Mouse (Mus musculus): Measurements from ENCODE around the gene Gm43191. TPM values are rescaled to one million over a fixed set of nuclear protein-coding genes. Genes with fewer than 3 reads are reported as not detected.

The Gm43191 gene
- polyA plus RNA-seq (2015; fragmentation: Nextera tagmentation; extraction: Ambion mirVana), result not detected in 2 replicates

DNA sequence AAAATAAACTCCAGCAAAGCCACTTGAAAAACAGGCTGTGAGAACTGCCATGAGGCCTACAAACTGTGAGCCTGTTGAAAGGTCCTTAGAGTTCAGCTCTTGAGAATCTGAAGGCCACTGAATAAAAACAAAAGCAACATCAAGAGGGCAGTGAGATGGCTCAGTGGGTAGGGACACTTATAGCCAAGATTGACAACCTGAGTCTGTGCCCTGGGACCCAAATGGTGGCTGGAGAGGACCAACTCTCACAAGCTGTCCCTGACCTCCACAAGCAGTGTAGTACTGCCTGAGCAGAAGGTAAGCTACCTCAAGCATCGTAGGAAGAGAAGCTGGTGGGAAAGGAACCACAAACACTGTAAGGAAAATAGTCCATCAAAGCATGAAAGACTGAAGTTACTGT lies at the start of gene Gm43191:
Gene Gm43191 (minus strand): TSS at position 101 of the 400 bp plus-strand sequence.
- no peaks in the 10 kb centered on the region for H3K9me3 ChIP-seq (ENCODE audit: control insufficient read depth, low read length)
- 97% methylated on average over 1 of the region's 1 CpGs for WGBS
- peaks cover 4% of the 10 kb centered on the region; the same call in 1 of the 2 replicates for H3K36me3 ChIP-seq (ENCODE audit: control insufficient read depth, insufficient read depth, low read length)
- H3K4me1 ChIP-seq (ENCODE audit: control insufficient read depth, insufficient read depth, low read length), result no peaks in the 10 kb centered on the region
- no peak within 1 kb of the TSS for H3K27ac ChIP-seq (ENCODE audit: low read length)
- ATAC-seq, result no peak
- H3K4me2 ChIP-seq (ENCODE audit: low read depth, low read length), result no peak within 1 kb of the TSS
- no peak within 1 kb of the TSS for H3K4me3 ChIP-seq (ENCODE audit: low read length)
- H3K9ac ChIP-seq (ENCODE audit: low read depth, low read length), result no peak within 1 kb of the TSS
- H3K27me3 ChIP-seq (replicated peaks; ENCODE audit: control insufficient read depth, insufficient read depth, low read length), result no peaks in the 10 kb centered on the region

DNA sequence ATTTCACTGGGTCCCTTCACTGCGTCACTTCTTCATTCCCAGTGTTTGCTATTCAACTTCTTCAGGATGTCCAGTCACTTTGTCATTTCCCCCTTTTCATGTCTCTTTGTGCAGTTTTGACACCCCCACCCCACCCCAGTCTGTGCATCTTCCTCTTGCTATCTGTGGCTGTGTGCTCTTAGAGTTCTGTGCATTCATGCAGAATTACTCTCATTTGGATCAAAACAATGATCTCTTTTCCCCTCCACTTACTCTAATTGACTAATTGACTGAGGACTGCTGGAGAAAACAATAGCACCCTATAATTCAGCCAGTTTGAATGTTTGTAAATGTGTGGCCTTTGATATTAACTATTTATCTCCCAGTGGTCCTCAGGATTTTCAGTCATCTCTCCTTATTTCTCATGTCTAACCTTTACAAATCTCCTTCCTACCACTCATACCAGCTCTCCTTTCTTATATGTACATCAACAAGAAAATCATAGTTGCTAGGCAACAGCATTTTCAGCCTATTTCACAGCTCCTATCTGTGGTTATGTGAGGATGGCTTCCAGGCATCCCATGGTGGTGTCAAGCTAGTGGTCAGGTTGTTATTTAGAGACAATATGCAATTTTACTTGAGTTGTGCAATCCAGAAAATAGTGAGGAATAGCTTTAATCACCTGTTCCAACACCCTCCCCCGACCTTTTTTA lies 48.6 kb upstream of the Gm43191 start:
- WGBS, result 81% methylated on average over 2 of the region's 2 CpGs
- no peaks in the 10 kb centered on the region for H3K36me3 ChIP-seq (ENCODE audit: control insufficient read depth, insufficient read depth, low read length)
- H3K27ac ChIP-seq (ENCODE audit: low read length), result no peak overlapping the region
- no peaks in the 10 kb centered on the region for H3K9me3 ChIP-seq (ENCODE audit: control insufficient read depth, low read length)
- no peak overlapping the region for H3K4me3 ChIP-seq (ENCODE audit: low read length)
- H3K9ac ChIP-seq (ENCODE audit: low read depth, low read length), result no peak overlapping the region
- ATAC-seq, result no peak
- 0 out of 2 replicates have a peak, but pooled peaks cover 3% of the 10 kb centered on the region for H3K4me1 ChIP-seq (ENCODE audit: control insufficient read depth, insufficient read depth, low read length)
- H3K27me3 ChIP-seq (replicated peaks; ENCODE audit: control insufficient read depth, insufficient read depth, low read length), result no peaks in the 10 kb centered on the region
- H3K4me2 ChIP-seq (ENCODE audit: low read depth, low read length), result no peak overlapping the region

DNA sequence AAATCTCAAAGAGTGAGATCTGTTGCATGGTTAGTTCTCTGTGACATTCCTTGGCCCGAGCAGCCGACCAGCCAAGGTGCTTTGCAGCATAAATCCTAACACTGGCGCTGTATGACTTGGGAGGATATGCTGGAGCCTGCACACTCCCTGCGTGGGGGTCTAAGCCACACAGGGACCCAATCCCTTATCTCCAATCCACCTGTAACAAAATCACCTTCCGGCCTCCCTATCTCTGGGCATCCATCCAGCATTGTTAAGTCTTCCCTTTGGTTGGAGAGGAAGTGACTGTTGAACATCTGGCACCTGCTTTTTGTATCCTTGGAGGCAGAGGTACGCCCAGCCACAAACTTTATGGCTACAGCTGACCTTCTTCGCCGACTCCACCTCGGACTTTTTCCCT lies 45.7 kb upstream of the Gm43191 start:
- Histone ChIP-seq H3K27ac (ENCODE audit: low read length) (peak overlapping the region; percentile 11; the same call in 1 of the 2 replicates), H3K4me2 (ENCODE audit: low read depth, low read length) (no peak overlapping the region), H3K4me3 (ENCODE audit: low read length) (no peak overlapping the region), H3K9ac (ENCODE audit: low read depth, low read length) (no peak overlapping the region), H3K9me3 (ENCODE audit: control insufficient read depth, low read length) (no peaks in the 10 kb centered on the region), H3K4me1 (ENCODE audit: control insufficient read depth, insufficient read depth, low read length) (peaks cover 6% of the 10 kb centered on the region), H3K36me3 (ENCODE audit: control insufficient read depth, insufficient read depth, low read length) (no peaks in the 10 kb centered on the region), H3K27me3 (replicated peaks; ENCODE audit: control insufficient read depth, insufficient read depth, low read length) (no peaks in the 10 kb centered on the region)
- WGBS, result 34% methylated on average over 9 of the region's 9 CpGs
- ATAC-seq, result peak; percentile 81

- Histone ChIP-seq H3K4me2 (ENCODE audit: low read depth, low read length) (no peak overlapping the region), H3K4me3 (ENCODE audit: low read length) (no peak overlapping the region), H3K27ac (ENCODE audit: low read length) (no peak overlapping the region), H3K36me3 (ENCODE audit: control insufficient read depth, insufficient read depth, low read length) (no peaks in the 10 kb centered on the region), H3K4me1 (ENCODE audit: control insufficient read depth, insufficient read depth, low read length) (peaks cover 6% of the 10 kb centered on the region), H3K27me3 (replicated peaks; ENCODE audit: control insufficient read depth, insufficient read depth, low read length) (no peaks in the 10 kb centered on the region), H3K9ac (ENCODE audit: low read depth, low read length) (no peak overlapping the region), H3K9me3 (ENCODE audit: control insufficient read depth, low read length) (no peaks in the 10 kb centered on the region)
- WGBS, result 62% methylated on average over 10 of the region's 10 CpGs
- ATAC-seq, result peak; percentile 50; the same call in 1 of the 2 replicates
Measured at GRCm38 (mm10) chr3:116723496-116724481, 42.7 kb upstream of the Gm43191 start.

DNA sequence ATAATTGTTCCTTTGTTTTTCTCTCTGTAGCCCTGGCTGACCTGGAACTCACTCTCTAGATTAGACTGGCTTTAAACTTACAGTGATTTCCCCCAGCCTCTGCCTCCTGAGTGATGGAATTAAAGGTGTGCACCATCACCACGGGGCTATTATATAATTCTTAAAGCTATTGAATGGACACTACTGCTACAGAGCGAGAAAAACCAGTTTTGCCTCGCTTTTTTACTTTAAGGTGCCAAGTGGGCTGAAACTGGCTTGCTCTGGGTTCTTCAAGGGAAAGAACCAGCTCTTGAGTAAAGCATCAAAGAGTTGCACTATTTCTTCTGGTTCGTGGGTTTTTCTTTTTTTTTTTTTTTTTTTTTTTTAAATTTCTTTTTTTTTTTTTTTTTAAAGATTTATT lies 41.9 kb upstream of the Gm43191 start:
- WGBS, result 68% methylated on average over 4 of the region's 4 CpGs
- no peak for ATAC-seq

GRCm38 (mm10) chr3:116718951-116719350 lies 37.9 kb upstream of the Gm43191 start:
- Histone ChIP-seq H3K9me3 (ENCODE audit: control insufficient read depth, low read length) (no peaks in the 10 kb centered on the region), H3K27me3 (replicated peaks; ENCODE audit: control insufficient read depth, insufficient read depth, low read length) (no peaks in the 10 kb centered on the region), H3K27ac (ENCODE audit: low read length) (no peak overlapping the region), H3K4me1 (ENCODE audit: control insufficient read depth, insufficient read depth, low read length) (peaks cover 2% of the 10 kb centered on the region), H3K36me3 (ENCODE audit: control insufficient read depth, insufficient read depth, low read length) (no peaks in the 10 kb centered on the region), H3K4me2 (ENCODE audit: low read depth, low read length) (no peak overlapping the region), H3K9ac (ENCODE audit: low read depth, low read length) (no peak overlapping the region), H3K4me3 (ENCODE audit: low read length) (no peak overlapping the region)
- 63% methylated on average over 3 of the region's 3 CpGs for WGBS
- no peak for ATAC-seq

More for the DNA sequence above, 41.9 kb upstream of the Gm43191 start:
- Histone ChIP-seq H3K4me1 (ENCODE audit: control insufficient read depth, insufficient read depth, low read length) (peaks cover 6% of the 10 kb centered on the region), H3K9ac (ENCODE audit: low read depth, low read length) (no peak overlapping the region), H3K27me3 (replicated peaks; ENCODE audit: control insufficient read depth, insufficient read depth, low read length) (no peaks in the 10 kb centered on the region), H3K27ac (ENCODE audit: low read length) (no peak overlapping the region), H3K4me2 (ENCODE audit: low read depth, low read length) (no peak overlapping the region), H3K4me3 (ENCODE audit: low read length) (no peak overlapping the region), H3K9me3 (ENCODE audit: control insufficient read depth, low read length) (no peaks in the 10 kb centered on the region), H3K36me3 (ENCODE audit: control insufficient read depth, insufficient read depth, low read length) (no peaks in the 10 kb centered on the region)

DNA sequence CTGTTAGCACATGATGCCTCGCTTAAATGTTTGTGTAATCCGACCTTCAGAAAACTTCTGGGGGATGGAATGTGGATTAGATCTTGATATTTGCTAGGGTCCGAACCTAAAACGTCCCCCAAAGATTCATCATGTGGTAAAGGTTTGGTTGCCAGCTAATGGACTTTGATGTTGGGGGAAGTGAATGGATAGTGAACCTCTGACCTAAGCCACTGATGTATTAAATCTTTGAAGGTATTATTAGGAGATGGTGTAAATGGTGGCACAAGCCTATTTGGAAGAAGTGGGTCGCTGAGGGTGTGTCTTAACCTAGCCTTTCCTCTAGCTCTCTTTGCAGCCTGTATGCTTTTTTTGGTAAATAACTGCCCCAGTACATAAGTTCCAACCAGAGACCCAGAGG lies 32.0 kb upstream of the Gm43191 start:
- Histone ChIP-seq H3K4me2 (ENCODE audit: low read depth, low read length) (peak overlapping the region; percentile 84), H3K27me3 (replicated peaks; ENCODE audit: control insufficient read depth, insufficient read depth, low read length) (no peaks in the 10 kb centered on the region), H3K9ac (ENCODE audit: low read depth, low read length) (peak overlapping the region; percentile 97), H3K9me3 (ENCODE audit: control insufficient read depth, low read length) (no peaks in the 10 kb centered on the region), H3K4me1 (ENCODE audit: control insufficient read depth, insufficient read depth, low read length) (peaks cover 12% of the 10 kb centered on the region), H3K4me3 (ENCODE audit: low read length) (peak overlapping the region; percentile 95), H3K36me3 (ENCODE audit: control insufficient read depth, insufficient read depth, low read length) (no peaks in the 10 kb centered on the region), H3K27ac (ENCODE audit: low read length) (no peak overlapping the region)
- ATAC-seq, result no peak
- 32% methylated on average over 5 of the region's 5 CpGs for WGBS

GRCm38 (mm10) chr3:116712436-116712881 lies 31.4 kb upstream of the Gm43191 start, which contains the start of gene Slc35a3:
Gene Slc35a3 (minus strand): TSS chr3:116712831.
- peaks cover 12% of the 10 kb centered on the region for H3K4me1 ChIP-seq (ENCODE audit: control insufficient read depth, insufficient read depth, low read length)
- 2% methylated on average over 8 of the region's 8 CpGs for WGBS
- peak; percentile 58 for ATAC-seq

More at GRCm38 (mm10) chr3:116712436-116712881, 31.4 kb upstream of the Gm43191 start, which contains the start of gene Slc35a3:
- Histone ChIP-seq H3K9me3 (ENCODE audit: control insufficient read depth, low read length) (no peaks in the 10 kb centered on the region), H3K27me3 (replicated peaks; ENCODE audit: control insufficient read depth, insufficient read depth, low read length) (no peaks in the 10 kb centered on the region), H3K36me3 (ENCODE audit: control insufficient read depth, insufficient read depth, low read length) (no peaks in the 10 kb centered on the region), H3K4me3 (ENCODE audit: low read length) (peak within 1 kb of the TSS; percentile 95), H3K27ac (ENCODE audit: low read length) (peak within 1 kb of the TSS; percentile 90), H3K4me2 (ENCODE audit: low read depth, low read length) (peak within 1 kb of the TSS; percentile 84), H3K9ac (ENCODE audit: low read depth, low read length) (peak within 1 kb of the TSS; percentile 97)

Measured in intestine, embryonic 16.5 days (tissue).